Mouse (Mus musculus) T-cell, adult 2 months (primary cell): Measurements from ENCODE around the gene Wfdc13.

ENCODE experiments used
- DNase-seq: peaks from one replicate; pipeline ENCODE4 v3.0.0; 2022; ENCODE audit warnings: low spot score

Wfdc13 gene

GRCm38 (mm10) chr2:164684807-164685206 lies at the start of gene Wfdc13:
TSS of gene Wfdc13 (plus strand) at chr2:164685107.
- DNase-seq = no peak

GRCm38 (mm10) chr2:164635266-164635665 lies 49.6 kb upstream of the Wfdc13 start:
- DNase-seq = no peak

GRCm38 (mm10) chr2:164638696-164639095 lies 46.2 kb upstream of the Wfdc13 start, which contains the start of gene Wfdc16:
TSS of gene Wfdc16 (minus strand) at chr2:164638796.
- no peak for DNase-seq

GRCm38 (mm10) chr2:164641129-164641528 lies 43.8 kb upstream of the Wfdc13 start:
- no peak for DNase-seq

- DNase-seq = no peak
Measured at GRCm38 (mm10) chr2:164641881-164642673, 42.8 kb upstream of the Wfdc13 start.

- DNase-seq = peak; percentile 6
Measured at GRCm38 (mm10) chr2:164655858-164656257, 29.0 kb upstream of the Wfdc13 start, which contains the start of gene Wfdc10. TSS of gene Wfdc10 (plus strand) at chr2:164656046.

GRCm38 (mm10) chr2:164656483-164656882 lies 28.4 kb upstream of the Wfdc13 start, which contains the start of gene Wfdc9:
TSS of gene Wfdc9 (minus strand) at chr2:164656583.
- no peak for DNase-seq

GRCm38 (mm10) chr2:164664851-164665250 lies 20.1 kb upstream of the Wfdc13 start:
- DNase-seq = no peak

GRCm38 (mm10) chr2:164670261-164670660 lies 14.6 kb upstream of the Wfdc13 start:
- no peak for DNase-seq

- no peak for DNase-seq
Measured at GRCm38 (mm10) chr2:164670938-164671337, 14.0 kb upstream of the Wfdc13 start.

- DNase-seq = no peak
Measured at GRCm38 (mm10) chr2:164673987-164674386, 10.9 kb upstream of the Wfdc13 start, which contains the start of gene Wfdc11. TSS of gene Wfdc11 (minus strand) at chr2:164674087.

GRCm38 (mm10) chr2:164676103-164676502 lies 8.8 kb upstream of the Wfdc13 start:
- DNase-seq = no peak

GRCm38 (mm10) chr2:164676916-164677685 lies 7.8 kb upstream of the Wfdc13 start:
- no peak for DNase-seq

- peak; percentile 61 for DNase-seq
Measured at GRCm38 (mm10) chr2:164678848-164679625, 5.9 kb upstream of the Wfdc13 start.

GRCm38 (mm10) chr2:164679906-164680305 lies 5.0 kb upstream of the Wfdc13 start:
- DNase-seq = no peak

- DNase-seq = no peak
Measured at GRCm38 (mm10) chr2:164698201-164698600, 13.3 kb downstream of the Wfdc13 start, which contains the start of gene Spint4. TSS of gene Spint4 (plus strand) at chr2:164698501.

GRCm38 (mm10) chr2:164700959-164701358 lies 16.1 kb downstream of the Wfdc13 start:
- no peak for DNase-seq

- DNase-seq = no peak
Measured at GRCm38 (mm10) chr2:164701761-164702160, 16.9 kb downstream of the Wfdc13 start.

GRCm38 (mm10) chr2:164704235-164704634 lies 19.3 kb downstream of the Wfdc13 start:
- no peak for DNase-seq

- DNase-seq = no peak
Measured at GRCm38 (mm10) chr2:164705328-164705727, 20.4 kb downstream of the Wfdc13 start.

- no peak for DNase-seq
Measured at GRCm38 (mm10) chr2:164705991-164706390, 21.1 kb downstream of the Wfdc13 start.

- DNase-seq = no peak
Measured at GRCm38 (mm10) chr2:164715005-164715404, 30.1 kb downstream of the Wfdc13 start, which contains the start of gene Spint5. TSS of gene Spint5 (plus strand) at chr2:164715305.
